ENCODE assay signal across 8 mouse cellular contexts in genomic region chr8:88621408-88621807, GRCm38 (mm10). TPM values are rescaled to one million over a fixed set of nuclear protein-coding genes. Genes with fewer than 3 reads are reported as not detected.
DNase-seq lines count a peak whose midpoint lies in the region; ATAC-seq and TF ChIP-seq lines count a peak whose summit lies in the region.

No protein-coding gene starts in this region.

- H3K4me2 ChIP-seq in heart, embryonic 12.5 days, result no peak overlapping the region
- H3K4me2 ChIP-seq in intestine, embryonic 16.5 days (ENCODE audit: low read depth, low read length), result no peak overlapping the region
- no peak overlapping the region for H3K4me2 ChIP-seq in midbrain, postnatal 0 days (ENCODE audit: low read depth, low read length, poor library complexity, severe bottlenecking)

- no peaks in the 10 kb centered on the region; the same call in 1 of the 2 replicates for H3K4me1 ChIP-seq in heart, adult 2 months (ENCODE audit: control insufficient read depth, insufficient read depth, low read length)
- no peaks in the 10 kb centered on the region for H3K4me1 ChIP-seq in heart, embryonic 12.5 days (replicated peaks)
- no peaks in the 10 kb centered on the region for H3K4me1 ChIP-seq in intestine, embryonic 16.5 days (ENCODE audit: control insufficient read depth, insufficient read depth, low read length)
- H3K4me1 ChIP-seq in midbrain, postnatal 0 days (ENCODE audit: insufficient read depth, low read length), result no peaks in the 10 kb centered on the region

- no peak overlapping the region for H3K9ac ChIP-seq in heart, adult 2 months (ENCODE audit: low read depth, low read length)
- no peak overlapping the region for H3K9ac ChIP-seq in heart, embryonic 12.5 days
- no peak overlapping the region for H3K9ac ChIP-seq in intestine, embryonic 16.5 days (ENCODE audit: low read depth, low read length)
- no peak overlapping the region for H3K9ac ChIP-seq in midbrain, postnatal 0 days (replicated peaks; ENCODE audit: low read length, poor library complexity, severe bottlenecking)

- peak; percentile 62 to 84 for DNase-seq in heart, adult 2 months
- DNase-seq in cerebellum, postnatal 10 days, result peak; percentile 89 to 92
- peak; percentile 77 for DNase-seq in gastrocnemius, adult 2 months
- DNase-seq in left cerebral cortex, postnatal 14 days (ENCODE audit: low spot score in 2 of 2), result peak; percentile 84 to 87
- DNase-seq in midbrain, postnatal 0 days (ENCODE audit: low spot score), result peak; percentile 85
- peak; percentile 40 to 53 for DNase-seq in spleen, postnatal 36 days (ENCODE audit: low spot score in 2 of 2)

- H3K27me3 ChIP-seq in heart, adult 2 months (ENCODE audit: control insufficient read depth, insufficient read depth, low read length), result no peaks in the 10 kb centered on the region
- peaks cover 64% of the 10 kb centered on the region for H3K27me3 ChIP-seq in heart, embryonic 12.5 days (replicated peaks)
- H3K27me3 ChIP-seq in intestine, embryonic 16.5 days (replicated peaks; ENCODE audit: control insufficient read depth, insufficient read depth, low read length), result peaks cover 2% of the 10 kb centered on the region; the same call in 1 of the 2 replicates
- H3K27me3 ChIP-seq in midbrain, postnatal 0 days (ENCODE audit: insufficient read depth, low read length), result no peaks in the 10 kb centered on the region

- no peak for ATAC-seq in heart, embryonic 12.5 days (ENCODE audit: insufficient number of reproducible peaks, low FRiP score)
- ATAC-seq in intestine, embryonic 16.5 days, result peak; percentile 58; the same call in 1 of the 2 replicates
- ATAC-seq in midbrain, postnatal 0 days (ENCODE audit: low FRiP score), result 0 out of 2 replicates have a peak, but pooled peaks have one; percentile 52

- no peaks in the 10 kb centered on the region for H3K79me2 ChIP-seq in heart, adult 2 months (replicated peaks; ENCODE audit: control insufficient read depth, insufficient read depth, low read length)

- no peak for TF ChIP-seq POLR2A in heart, adult 2 months (IDR thresholded peaks at IDR 0.05; ENCODE audit: insufficient read depth, low read depth, low read length)

- 1% methylated on average over 8 of the region's 8 CpGs for WGBS in heart, adult 2 months
- WGBS in heart, embryonic 12.5 days, result 1% methylated on average over 8 of the region's 8 CpGs
- 1% methylated on average over 8 of the region's 8 CpGs for WGBS in intestine, embryonic 16.5 days
- WGBS in midbrain, postnatal 0 days, result 0% methylated on average over 8 of the region's 8 CpGs

- peak; percentile 87 for TF ChIP-seq EP300 in heart, adult 2 months (IDR thresholded peaks at IDR 0.05; ENCODE audit: insufficient read depth, low read depth, low read length)

- peak; percentile 95 for TF ChIP-seq CTCF in heart, adult 2 months (IDR thresholded peaks at IDR 0.05)
- TF ChIP-seq CTCF in gastrocnemius, adult 2 months (IDR thresholded peaks at IDR 0.05), result peak; percentile 97
- peak; percentile 99 for TF ChIP-seq CTCF in midbrain, postnatal 0 days (IDR thresholded peaks at IDR 0.05)

- intact Hi-C loops in heart, adult 2 months (cut with DNase I), result loop anchor here (2.0 kb wide), 3 partner anchors 93 to 355 kb away; partner anchors contain the start of gene Brd7
- intact Hi-C loops in gastrocnemius, adult 2 months (cut with DNase I), result loop anchor here (2.0 to 5.0 kb wide), 3 partner anchors 54 to 355 kb away; partner anchors contain the start of gene Brd7
- intact Hi-C loops in left cerebral cortex, postnatal 14 days (cut with DNase I), result loop anchor here (1.0 to 5.0 kb wide), 3 partner anchors 169 to 354 kb away; no protein-coding TSS in a partner anchor

- no peaks in the 10 kb centered on the region for H3K9me3 ChIP-seq in heart, embryonic 12.5 days (replicated peaks)
- H3K9me3 ChIP-seq in intestine, embryonic 16.5 days (ENCODE audit: control insufficient read depth, low read length), result no peaks in the 10 kb centered on the region
- no peaks in the 10 kb centered on the region for H3K9me3 ChIP-seq in midbrain, postnatal 0 days (ENCODE audit: low read length)

- no peak overlapping the region for H3K4me3 ChIP-seq in heart, adult 2 months
- H3K4me3 ChIP-seq in heart, embryonic 12.5 days, result no peak overlapping the region
- no peak overlapping the region for H3K4me3 ChIP-seq in gastrocnemius, adult 2 months
- no peak overlapping the region for H3K4me3 ChIP-seq in intestine, embryonic 16.5 days (ENCODE audit: low read length)
- H3K4me3 ChIP-seq in midbrain, postnatal 0 days (ENCODE audit: low read depth, low read length), result no peak overlapping the region

- no peaks in the 10 kb centered on the region for H3K36me3 ChIP-seq in heart, adult 2 months (ENCODE audit: control insufficient read depth, insufficient read depth, low read length)
- H3K36me3 ChIP-seq in heart, embryonic 12.5 days, result no peaks in the 10 kb centered on the region
- no peaks in the 10 kb centered on the region for H3K36me3 ChIP-seq in intestine, embryonic 16.5 days (ENCODE audit: control insufficient read depth, insufficient read depth, low read length)
- H3K36me3 ChIP-seq in midbrain, postnatal 0 days (ENCODE audit: insufficient read depth, low read length), result no peaks in the 10 kb centered on the region

- H3K27ac ChIP-seq in heart, adult 2 months, result no peak overlapping the region
- no peak overlapping the region for H3K27ac ChIP-seq in heart, embryonic 12.5 days (ENCODE audit: poor library complexity, severe bottlenecking)
- H3K27ac ChIP-seq in gastrocnemius, adult 2 months, result no peak overlapping the region
- no peak overlapping the region for H3K27ac ChIP-seq in intestine, embryonic 16.5 days (ENCODE audit: low read length)
- no peak overlapping the region for H3K27ac ChIP-seq in midbrain, postnatal 0 days (ENCODE audit: low read depth, low read length)

RNA-seq across cellular contexts. Expression of gene Snx20, which starts 14.5 kb away (rescaled TPM):
- 1 to 10 TPM; 1.0 to 1.6 TPM for total RNA-seq in heart, adult 2 months (2021)
- 0.76 and 1.1 TPM in 2 replicates for polyA plus RNA-seq in heart, adult 2 months (2012; rRNA removed)
- polyA plus RNA-seq in heart, embryonic 12.5 days (2016; fragmentation: Nextera tagmentation; extraction: Ambion mirVana), result 1.1 and 1.2 TPM in 2 replicates
- total RNA-seq in gastrocnemius, adult 2 months (2021), result under 1 TPM in 1 of 2 experiments, not detected in 1; 0.28 TPM
- polyA plus RNA-seq in intestine, embryonic 16.5 days (2015; fragmentation: Nextera tagmentation; extraction: Ambion mirVana), result 2.7 and 8.0 TPM in 2 replicates
- 1 to 10 TPM; 1.8 to 2.0 TPM for total RNA-seq in left cerebral cortex, postnatal 14 days (2021)
- 0.80 and 1.4 TPM in 2 replicates for total RNA-seq in midbrain, postnatal 0 days (2014; rRNA removed)
- 2.0 and 2.1 TPM in 2 replicates for polyA plus RNA-seq in midbrain, postnatal 0 days (2015; fragmentation: Nextera tagmentation; extraction: Ambion mirVana)

RNA-seq across cellular contexts. Expression of gene Nod2, which starts 25.7 kb away (rescaled TPM):
- 1 to 10 TPM; 1.1 to 1.5 TPM for total RNA-seq in heart, adult 2 months (2021)
- polyA plus RNA-seq in heart, adult 2 months (2012; rRNA removed), result 1.3 and 1.9 TPM in 2 replicates
- polyA plus RNA-seq in heart, embryonic 12.5 days (2016; fragmentation: Nextera tagmentation; extraction: Ambion mirVana), result 0.10 and 0.17 TPM in 2 replicates
- total RNA-seq in gastrocnemius, adult 2 months (2021), result under 1 TPM; 0.31 to 0.53 TPM
- polyA plus RNA-seq in intestine, embryonic 16.5 days (2015; fragmentation: Nextera tagmentation; extraction: Ambion mirVana), result 0.31 and 0.32 TPM in 2 replicates
- under 1 TPM; 0.51 to 0.53 TPM for total RNA-seq in left cerebral cortex, postnatal 14 days (2021)
- 0.57 and 0.88 TPM in 2 replicates for total RNA-seq in midbrain, postnatal 0 days (2014; rRNA removed)
- polyA plus RNA-seq in midbrain, postnatal 0 days (2015; fragmentation: Nextera tagmentation; extraction: Ambion mirVana), result 0.17 and 0.18 TPM in 2 replicates
